Mouse (Mus musculus) embryonic facial prominence, embryonic 10.5 days (tissue): ENCODE results near the gene Tent4a. TPM values are rescaled to one million over a fixed set of nuclear protein-coding genes. Genes with fewer than 3 reads are reported as not detected.
A peak's percentile ranks its signal among the peaks of the same experiment; 100 is the strongest.

Source experiments
- DNase-seq: peaks from one replicate; pipeline ENCODE4 v3.0.0-alpha.2; 2017; ENCODE audit warnings: low spot score
- H3K27ac ChIP-seq: fragments of 300-500 bp; sonication (generic); replicated peaks from 2 replicates; pipeline ENCODE4 v1.5.1; 2016; ENCODE audit warnings: mild to moderate bottlenecking
- H3K27me3 ChIP-seq: fragments of 300-500 bp; sonication (generic); replicated peaks from 2 replicates; pipeline ENCODE4 v1.6.1; 2016; ENCODE audit warnings: low read depth, mild to moderate bottlenecking; ENCODE audit not compliant: poor library complexity, severe bottlenecking
- H3K36me3 ChIP-seq: fragments of 300-500 bp; sonication (generic); replicated peaks from 2 replicates; pipeline ENCODE4 v1.6.1; 2016; ENCODE audit warnings: mild to moderate bottlenecking, moderate library complexity
- H3K4me1 ChIP-seq: fragments of 300-500 bp; sonication (generic); 2 replicates; pipeline ENCODE4 v1.6.1; 2016
- H3K4me3 ChIP-seq: fragments of 300-500 bp; sonication (generic); 2 replicates; pipeline ENCODE4 v1.5.1; 2016; ENCODE audit warnings: mild to moderate bottlenecking, moderate library complexity
- H3K9me3 ChIP-seq: fragments of 300-500 bp; sonication (generic); 2 replicates; pipeline ENCODE4 v1.6.1; 2016; ENCODE audit warnings: mild to moderate bottlenecking
- WGBS: fragments of 180-500 bp; shearing (Covaris S2); methylation state at CpG from one replicate; pipeline ENCODE4 v1.1.7; 2016; 5-methylcytosine and 5-hydroxymethylcytosine counted together
- polyA plus RNA-seq: library from polyadenylated mRNA; unstranded; fragments of >200 nt; fragmentation: Nextera tagmentation; extraction: Ambion mirVana; gene quantifications from 2 replicates; pipeline ENCODE4 v1.2.1, GENCODE M21; 2016

Gene Tent4a
- polyA plus RNA-seq, 1 experiment from 2014 or later: 5.0 TPM

GRCm38 (mm10) chr13:69542571-69543352, 8.3 kb upstream of the Tent4a start:
- WGBS: 44% methylated on average over 17 of the region's 17 CpGs
- H3K4me1 ChIP-seq: peaks cover 47% of the 10 kb centered on the region
- H3K27me3 ChIP-seq: peaks cover 26% of the 10 kb centered on the region
- H3K27ac ChIP-seq: no peak overlapping the region
- H3K36me3 ChIP-seq: no peaks in the 10 kb centered on the region
- H3K4me3 ChIP-seq: no peak overlapping the region
- DNase-seq: no peak
- no peaks in the 10 kb centered on the region for H3K9me3 ChIP-seq

- H3K36me3 ChIP-seq: no peaks in the 10 kb centered on the region
- peaks cover 48% of the 10 kb centered on the region for H3K4me1 ChIP-seq
- DNase-seq: no peak
- WGBS: 80% methylated on average over 10 of the region's 10 CpGs
- no peak overlapping the region for H3K4me3 ChIP-seq
- H3K27me3 ChIP-seq: peaks cover 26% of the 10 kb centered on the region
- H3K27ac ChIP-seq: no peak overlapping the region
- H3K9me3 ChIP-seq: no peaks in the 10 kb centered on the region
Measured at GRCm38 (mm10) chr13:69541776-69542175, 7.4 kb upstream of the Tent4a start.

- no peak overlapping the region for H3K27ac ChIP-seq
- no peaks in the 10 kb centered on the region for H3K36me3 ChIP-seq
- 84% methylated on average over 6 of the region's 6 CpGs for WGBS
- peaks cover 51% of the 10 kb centered on the region for H3K4me1 ChIP-seq
- H3K27me3 ChIP-seq: peaks cover 26% of the 10 kb centered on the region
- H3K9me3 ChIP-seq: no peaks in the 10 kb centered on the region
- no peak for DNase-seq
- no peak overlapping the region for H3K4me3 ChIP-seq
Measured at GRCm38 (mm10) chr13:69541209-69541608, 6.8 kb upstream of the Tent4a start.

- peaks cover 55% of the 10 kb centered on the region for H3K4me1 ChIP-seq
- peaks cover 11% of the 10 kb centered on the region for H3K27me3 ChIP-seq
- H3K36me3 ChIP-seq: no peaks in the 10 kb centered on the region
- 0 out of 2 replicates have a peak overlapping the region, but pooled peaks have one; percentile 2 for H3K4me3 ChIP-seq
- DNase-seq: no peak
- H3K27ac ChIP-seq: no peak overlapping the region; the same call in 1 of the 2 replicates
- 19% methylated on average over 4 of the region's 4 CpGs for WGBS
- H3K9me3 ChIP-seq: no peaks in the 10 kb centered on the region
Measured at GRCm38 (mm10) chr13:69538327-69538726, 3.9 kb upstream of the Tent4a start.

GRCm38 (mm10) chr13:69537366-69537765, 2.9 kb upstream of the Tent4a start:
- peaks cover 2% of the 10 kb centered on the region; the same call in 1 of the 2 replicates for H3K27me3 ChIP-seq
- H3K4me3 ChIP-seq: no peak overlapping the region
- 81% methylated on average over 7 of the region's 7 CpGs for WGBS
- no peak overlapping the region for H3K27ac ChIP-seq
- no peaks in the 10 kb centered on the region for H3K36me3 ChIP-seq
- no peaks in the 10 kb centered on the region for H3K9me3 ChIP-seq
- no peak for DNase-seq
- H3K4me1 ChIP-seq: peaks cover 50% of the 10 kb centered on the region

- Histone ChIP-seq H3K27ac (peak overlapping the region; percentile 99; the same call in 1 of the 2 replicates), H3K4me1 (peaks cover 62% of the 10 kb centered on the region), H3K36me3 (peaks cover 5% of the 10 kb centered on the region), H3K27me3 (no peaks in the 10 kb centered on the region), H3K9me3 (no peaks in the 10 kb centered on the region), H3K4me3 (peak overlapping the region; percentile 84)
- no peak for DNase-seq
- 81% methylated on average over 4 of the region's 4 CpGs for whole genome bisulfite sequencing
Measured at GRCm38 (mm10) chr13:69536021-69536420, 1.6 kb upstream of the Tent4a start.

GRCm38 (mm10) chr13:69534654-69535551, 486 bp upstream of the Tent4a start:
- Histone ChIP-seq H3K36me3 (peaks cover 16% of the 10 kb centered on the region), H3K27ac (peak overlapping the region; percentile 99), H3K27me3 (no peaks in the 10 kb centered on the region), H3K4me1 (peaks cover 66% of the 10 kb centered on the region), H3K4me3 (peak overlapping the region; percentile 84), H3K9me3 (no peaks in the 10 kb centered on the region)
- peak; percentile 99 for DNase-seq
- under 1% methylated on average over 86 of the region's 86 CpGs for WGBS

- Histone ChIP-seq H3K4me3 (peak within 1 kb of the TSS; percentile 84), H3K36me3 (peaks cover 29% of the 10 kb centered on the region), H3K27ac (peak within 1 kb of the TSS; percentile 99), H3K4me1 (peaks cover 59% of the 10 kb centered on the region), H3K27me3 (no peaks in the 10 kb centered on the region), H3K9me3 (no peaks in the 10 kb centered on the region)
- WGBS: 9% methylated on average over 153 of the region's 155 CpGs
- peak; percentile 62 for DNase-seq
Measured at GRCm38 (mm10) chr13:69533405-69534333, 748 bp downstream of the Tent4a start, which contains the start of gene Nsun2. Gene Nsun2 (plus strand): TSS chr13:69533746.

GRCm38 (mm10) chr13:69532893-69533404, 1.5 kb downstream of the Tent4a start:
- 1% methylated on average over 9 of the region's 9 CpGs for WGBS
- H3K4me1 ChIP-seq: peaks cover 59% of the 10 kb centered on the region

GRCm38 (mm10) chr13:69532101-69532892, 2.1 kb downstream of the Tent4a start:
- DNase-seq: no peak
- peak overlapping the region; percentile 84 for H3K4me3 ChIP-seq
- H3K27me3 ChIP-seq: no peaks in the 10 kb centered on the region
- peaks cover 59% of the 10 kb centered on the region for H3K4me1 ChIP-seq
- 33% methylated on average over 14 of the region's 14 CpGs for whole genome bisulfite sequencing
- H3K27ac ChIP-seq: no peak overlapping the region
- no peaks in the 10 kb centered on the region for H3K9me3 ChIP-seq
- H3K36me3 ChIP-seq: peaks cover 36% of the 10 kb centered on the region

More at GRCm38 (mm10) chr13:69532893-69533404, 1.5 kb downstream of the Tent4a start:
- Histone ChIP-seq H3K9me3 (no peaks in the 10 kb centered on the region), H3K27ac (peak overlapping the region; percentile 99), H3K4me3 (peak overlapping the region; percentile 84), H3K36me3 (peaks cover 36% of the 10 kb centered on the region), H3K27me3 (no peaks in the 10 kb centered on the region)
- no peak for DNase-seq

GRCm38 (mm10) chr13:69531431-69531830, 3.0 kb downstream of the Tent4a start:
- H3K4me3 ChIP-seq: peak overlapping the region; percentile 84
- DNase-seq: no peak
- no peak overlapping the region; the same call in 1 of the 2 replicates for H3K27ac ChIP-seq
- H3K36me3 ChIP-seq: peaks cover 36% of the 10 kb centered on the region
- H3K27me3 ChIP-seq: no peaks in the 10 kb centered on the region
- H3K4me1 ChIP-seq: peaks cover 66% of the 10 kb centered on the region
- 57% methylated on average over 6 of the region's 6 CpGs for WGBS
- no peaks in the 10 kb centered on the region for H3K9me3 ChIP-seq
